Mouse (Mus musculus) telencephalon, adult 2 months (tissue): ENCODE measurements around the gene Fastk.

ENCODE experiments used
- DNase-seq: peaks from one replicate; pipeline ENCODE4 v3.0.0-alpha.2; 2011; ENCODE audit warnings: low read depth, low spot score

Fastk gene

DNA sequence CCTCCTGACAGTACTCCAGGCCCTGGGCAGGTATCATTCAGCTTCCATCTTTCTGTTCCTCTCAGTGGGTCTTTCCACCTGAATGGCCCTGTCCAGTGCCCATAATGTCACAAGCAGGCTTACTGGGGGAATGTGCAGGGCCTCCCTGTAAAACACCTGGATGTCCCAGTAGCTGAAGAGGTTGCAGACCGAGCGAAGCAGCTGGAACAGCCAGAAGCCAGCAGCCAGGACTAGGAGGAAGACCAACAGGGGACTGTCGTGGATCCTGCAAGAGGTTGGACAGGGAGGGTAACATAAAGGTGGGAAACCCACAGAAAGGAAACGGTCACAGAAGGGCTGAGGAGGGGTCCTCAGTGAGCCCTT is 55.4 kb downstream of the Fastk start:
- DNase-seq: no peak

DNA sequence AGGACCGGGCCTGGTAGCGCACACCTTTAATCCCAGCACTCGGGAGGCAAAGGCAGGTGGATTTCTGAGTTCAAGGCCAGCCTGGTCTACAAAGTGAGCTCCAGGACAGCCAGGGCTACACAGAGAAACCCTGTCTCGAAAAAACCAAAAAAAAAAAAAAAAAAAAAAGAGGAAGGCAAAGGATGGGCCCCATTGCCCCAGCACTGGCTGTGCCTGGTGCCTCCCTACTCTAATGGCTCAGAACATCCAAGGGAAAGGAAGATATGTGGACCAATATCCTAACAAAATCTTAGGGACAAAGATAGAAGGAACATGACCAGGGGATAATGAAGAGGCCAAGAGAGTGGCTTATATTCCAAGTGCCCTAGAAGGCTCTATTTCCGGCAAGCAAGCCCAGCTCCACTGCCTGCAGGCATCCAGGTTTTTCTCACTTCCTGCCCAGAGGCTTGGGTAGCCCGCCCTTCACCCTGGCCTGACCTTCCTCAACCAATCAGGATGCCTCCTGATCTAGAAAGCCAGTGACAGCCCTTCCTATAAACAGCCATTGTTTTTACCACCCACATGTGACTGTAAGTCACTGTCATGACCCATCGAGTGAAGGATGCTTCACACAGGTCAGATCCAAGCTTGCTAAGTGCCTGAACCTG is 56.0 kb downstream of the Fastk start:
- no peak for DNase-seq
